Mouse (Mus musculus) adrenal gland, postnatal 0 days (tissue): ENCODE data around the gene Klk1b27. TPM values are rescaled to one million over a fixed set of nuclear protein-coding genes. Genes with fewer than 3 reads are reported as not detected.

Source experiments
- polyA plus RNA-seq: library from polyadenylated mRNA; unstranded; fragments of >200 nt; fragmentation: Nextera tagmentation; extraction: Ambion mirVana; gene quantifications from 2 replicates; pipeline ENCODE4 v1.2.1, GENCODE M21; 2015

Gene Klk1b27
- polyA plus RNA-seq, result not detected in 2 replicates

GRCm38 (mm10) chr7:44051990-44052389 lies at the start of gene Klk1b27:
Gene Klk1b27 (plus strand): TSS chr7:44052290.

DNA sequence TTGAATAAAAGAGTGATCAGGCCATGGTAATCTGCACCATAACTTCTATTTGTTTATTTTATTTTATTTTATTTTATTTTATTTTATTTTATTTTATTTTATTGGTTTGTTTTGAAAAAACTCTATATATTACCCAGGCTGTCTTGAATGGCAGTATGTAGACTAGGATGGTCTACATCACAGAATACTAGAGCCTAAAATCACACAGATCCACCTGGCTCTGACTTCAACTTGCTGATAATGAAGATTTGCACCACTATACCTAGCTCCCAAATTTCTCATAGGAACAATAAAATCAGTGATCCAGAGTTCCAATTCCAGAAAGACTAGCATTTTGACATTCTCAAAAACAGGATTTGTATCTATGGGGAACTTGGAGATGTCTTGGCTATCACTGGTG lies 40.2 kb upstream of the Klk1b27 start, which contains the start of gene Klk1b26:
Gene Klk1b26 (plus strand): TSS at position 301 of the 400 bp plus-strand sequence.

GRCm38 (mm10) chr7:44102028-44102427 lies 49.9 kb downstream of the Klk1b27 start, which contains the start of gene Klk1b21:
Gene Klk1b21 (plus strand): TSS chr7:44102328.

Other genes starting within 250 kb of the Klk1b27 start
- 0.17 TPM in 1 of 2 replicates, not detected in the other for gene Klk7, start 241.0 kb upstream of the Klk1b27 start, polyA plus RNA-seq
- not detected in 2 replicates for gene Klk6, start 227.8 kb upstream of the Klk1b27 start, polyA plus RNA-seq
- gene Klk5, start 210.3 kb upstream of the Klk1b27 start, polyA plus RNA-seq, result not detected in 2 replicates
- gene Klk4, start 171.1 kb upstream of the Klk1b27 start, polyA plus RNA-seq, result not detected in 2 replicates
- gene Klk15, start 118.5 kb upstream of the Klk1b27 start, polyA plus RNA-seq, result not detected in 2 replicates
- not detected in 2 replicates for gene Klk1b8, start 101.6 kb upstream of the Klk1b27 start, polyA plus RNA-seq
- gene Klk1b1, start 85.5 kb upstream of the Klk1b27 start, polyA plus RNA-seq, result not detected in 2 replicates
- not detected in 2 replicates for gene Klk1b9, start 76.2 kb upstream of the Klk1b27 start, polyA plus RNA-seq
- not detected in 2 replicates for gene Klk1b11, start 56.4 kb upstream of the Klk1b27 start, polyA plus RNA-seq
- gene Klk1b26, start 40.1 kb upstream of the Klk1b27 start, polyA plus RNA-seq, result not detected in 2 replicates
- gene Klk1b21, start 50.0 kb downstream of the Klk1b27 start, polyA plus RNA-seq, result not detected in 2 replicates
- gene Klk1b22, start 60.4 kb downstream of the Klk1b27 start, polyA plus RNA-seq, result not detected in 2 replicates
- gene Klk1b16, start 84.5 kb downstream of the Klk1b27 start, polyA plus RNA-seq, result not detected in 2 replicates
- not detected in 2 replicates for gene Klk1b24, start 135.9 kb downstream of the Klk1b27 start, polyA plus RNA-seq
- not detected in 2 replicates for gene Klk1b3, start 145.9 kb downstream of the Klk1b27 start, polyA plus RNA-seq
- not detected in 2 replicates for gene Klk1b4, start 155.1 kb downstream of the Klk1b27 start, polyA plus RNA-seq
- not detected in 2 replicates for gene Klk1b5, start 163.7 kb downstream of the Klk1b27 start, polyA plus RNA-seq
- gene Klk1, start 173.1 kb downstream of the Klk1b27 start, polyA plus RNA-seq, result 0.37 and 1.4 TPM in 2 replicates
- 0.17 TPM in 1 of 2 replicates, not detected in the other for gene Gm36864, start 183.9 kb downstream of the Klk1b27 start, polyA plus RNA-seq
- gene 1700028J19Rik, start 194.4 kb downstream of the Klk1b27 start, polyA plus RNA-seq, result 0.58 and 2.0 TPM in 2 replicates
- gene 2410002F23Rik, start 194.4 kb downstream of the Klk1b27 start, polyA plus RNA-seq, result 76.2 and 139 TPM in 2 replicates
- not detected in 2 replicates for gene Acp4, start 205.1 kb downstream of the Klk1b27 start, polyA plus RNA-seq
- not detected in 2 replicates for gene Gm15517, start 209.2 kb downstream of the Klk1b27 start, polyA plus RNA-seq